Mouse (Mus musculus) liver, embryonic 16.5 days (tissue): ENCODE results near the gene Herc3. TPM values are rescaled to one million over a fixed set of nuclear protein-coding genes. Genes with fewer than 3 reads are reported as not detected.

Experiments
- ATAC-seq: fragments of 200-750 bp; cut with Nextera tagmentation; 2 replicates; pipeline ENCODE4 v1.8.0; 2017; ENCODE audit warnings: low read depth, mild to moderate bottlenecking, moderate number of reproducible peaks, moderate library complexity
- H3K27ac ChIP-seq: fragments of 300-500 bp; sonication (generic); 2 replicates; pipeline ENCODE4 v1.5.1; 2014; ENCODE audit warnings: mild to moderate bottlenecking, low read length
- H3K27me3 ChIP-seq: fragments of 300-500 bp; sonication (generic); 2 replicates; pipeline ENCODE4 v1.6.1; 2014; ENCODE audit warnings: low read depth, low read length, mixed read lengths; ENCODE audit not compliant: control insufficient read depth, insufficient read depth
- H3K36me3 ChIP-seq: fragments of 300-500 bp; sonication (generic); 2 replicates; pipeline ENCODE4 v1.6.1; 2014; ENCODE audit warnings: mild to moderate bottlenecking; ENCODE audit not compliant: control insufficient read depth, insufficient read depth
- H3K4me1 ChIP-seq: fragments of 300-500 bp; sonication (generic); 2 replicates; pipeline ENCODE4 v1.6.1; 2014; ENCODE audit warnings: low read depth, low read length, mixed read lengths; ENCODE audit not compliant: control insufficient read depth
- H3K4me2 ChIP-seq: fragments of 300-500 bp; sonication (generic); 2 replicates; pipeline ENCODE4 v1.6.1; 2014; ENCODE audit warnings: low read depth, low read length, mixed read lengths
- H3K4me3 ChIP-seq: fragments of 300-500 bp; sonication (generic); 2 replicates; pipeline ENCODE4 v1.5.1; 2014; ENCODE audit warnings: low read depth, mild to moderate bottlenecking, low read length
- H3K9ac ChIP-seq: fragments of 300-500 bp; sonication (generic); 2 replicates; pipeline ENCODE4 v1.6.1; 2014; ENCODE audit warnings: low read depth, low read length
- H3K9me3 ChIP-seq: fragments of 300-500 bp; sonication (generic); replicated peaks from 2 replicates; pipeline ENCODE4 v1.6.1; 2016; ENCODE audit warnings: low read length; ENCODE audit not compliant: control insufficient read depth
- WGBS: fragments of 180-500 bp; shearing (Covaris S2); extraction: QIAGEN DNeasy Blood & Tissue Kit; methylation state at CpG from one replicate; pipeline ENCODE4 v1.1.7; 2014; ENCODE audit not compliant: insufficient replicate concordance; 5-methylcytosine and 5-hydroxymethylcytosine counted together
- polyA plus RNA-seq: library from polyadenylated mRNA; unstranded; fragments of >200 nt; fragmentation: Nextera tagmentation; extraction: Ambion mirVana; gene quantifications from 2 replicates; pipeline ENCODE4 v1.2.1, GENCODE M21; 2015

The Herc3 gene
- polyA plus RNA-seq, 1 experiment from 2014 or later = 3.7 TPM

DNA sequence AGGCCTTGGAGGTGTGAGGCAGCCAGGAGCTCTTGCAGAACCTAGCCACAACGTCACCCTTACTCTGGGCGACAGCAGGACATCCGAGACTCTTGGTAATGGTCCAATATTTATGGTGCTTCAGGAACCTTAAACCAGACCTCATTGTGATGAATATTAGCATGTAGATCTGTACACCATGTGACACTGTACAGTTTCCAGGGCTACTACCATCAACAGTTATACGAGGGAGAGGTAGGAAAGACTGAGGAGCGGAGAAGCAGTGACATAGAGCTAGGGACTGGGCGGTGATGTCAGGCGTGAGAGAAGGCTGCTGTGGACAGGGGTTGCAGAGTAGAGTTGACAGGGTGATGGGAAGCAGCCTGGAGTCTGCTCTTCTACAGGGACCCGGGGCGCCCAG lies 48.7 kb downstream of the Herc3 start:
- Histone ChIP-seq H3K4me1 (no peaks in the 10 kb centered on the region), H3K27ac (no peak overlapping the region), H3K9me3 (no peaks in the 10 kb centered on the region), H3K27me3 (no peaks in the 10 kb centered on the region), H3K4me3 (no peak overlapping the region), H3K4me2 (no peak overlapping the region), H3K9ac (no peak overlapping the region), H3K36me3 (no peaks in the 10 kb centered on the region)
- WGBS = 72% methylated on average over 9 of the region's 9 CpGs
- no peak for ATAC-seq

DNA sequence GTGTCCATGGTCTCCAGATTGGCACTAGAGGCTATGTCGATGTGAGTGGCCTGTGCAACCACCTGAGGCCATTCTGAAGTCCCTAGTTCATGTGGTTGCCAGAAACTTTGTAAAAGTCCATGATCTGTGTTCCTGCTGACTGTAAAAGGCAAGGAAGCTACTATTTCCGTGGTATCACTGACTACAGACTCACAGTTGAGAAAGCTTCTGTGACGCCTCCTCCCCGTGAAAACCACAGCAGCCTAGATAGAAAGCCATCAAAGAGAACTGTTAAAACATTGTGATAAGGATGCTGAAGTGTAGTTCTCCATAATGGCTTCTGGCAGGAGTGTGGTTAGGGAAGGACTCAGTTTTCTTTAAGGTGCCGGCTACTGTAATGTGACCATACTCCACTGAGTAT lies 49.6 kb downstream of the Herc3 start:
- Histone ChIP-seq H3K9me3 (no peaks in the 10 kb centered on the region), H3K9ac (no peak overlapping the region), H3K27me3 (no peaks in the 10 kb centered on the region), H3K4me2 (no peak overlapping the region), H3K4me1 (no peaks in the 10 kb centered on the region), H3K27ac (no peak overlapping the region), H3K4me3 (no peak overlapping the region), H3K36me3 (no peaks in the 10 kb centered on the region)
- no peak for ATAC-seq
- WGBS = 30% methylated on average over 5 of the region's 5 CpGs

DNA sequence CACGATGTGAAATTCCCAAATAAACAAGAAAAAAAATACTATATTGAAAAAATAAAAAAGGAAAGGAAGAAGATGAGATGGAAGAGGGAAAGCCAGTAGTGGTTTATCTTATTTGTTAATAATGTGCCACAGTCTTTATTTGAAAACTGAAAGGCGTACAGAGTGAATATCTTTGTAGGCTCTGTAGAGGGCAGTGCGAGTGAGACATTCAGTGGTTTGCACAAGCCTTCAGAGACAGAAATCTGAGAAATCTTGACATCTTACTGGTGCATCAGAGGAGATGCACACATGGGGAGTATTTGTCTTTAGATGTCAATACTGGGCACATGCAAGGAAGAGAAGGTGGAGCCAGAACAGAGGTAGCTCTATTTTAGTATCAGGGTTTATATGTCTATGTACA lies 50.1 kb downstream of the Herc3 start:
- 64% methylated on average over 3 of the region's 3 CpGs for WGBS
- Histone ChIP-seq H3K9ac (no peak overlapping the region), H3K27ac (no peak overlapping the region), H3K4me1 (no peaks in the 10 kb centered on the region), H3K4me3 (no peak overlapping the region), H3K4me2 (no peak overlapping the region), H3K9me3 (no peaks in the 10 kb centered on the region), H3K36me3 (no peaks in the 10 kb centered on the region), H3K27me3 (no peaks in the 10 kb centered on the region)
- ATAC-seq = no peak

DNA sequence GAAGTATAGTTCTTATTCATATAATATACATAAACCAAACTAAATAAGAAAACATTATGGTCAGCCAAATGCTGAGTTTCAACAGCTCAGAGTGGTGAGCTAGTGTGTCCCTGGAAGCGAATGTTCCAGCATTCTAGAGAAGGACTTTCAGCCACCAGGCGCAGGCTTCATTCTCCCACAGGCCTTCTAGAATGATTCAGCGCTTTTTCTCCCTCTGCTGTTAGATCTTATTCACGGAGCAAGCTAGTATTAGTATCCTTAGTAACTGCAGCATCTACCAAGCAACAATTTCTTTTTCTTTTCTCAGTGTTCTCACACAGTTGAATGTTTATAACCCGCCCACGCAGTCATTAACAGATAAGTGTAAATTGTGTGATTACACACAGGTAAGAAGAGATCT lies 51.0 kb downstream of the Herc3 start:
- Histone ChIP-seq H3K4me2 (no peak overlapping the region), H3K4me1 (no peaks in the 10 kb centered on the region), H3K36me3 (no peaks in the 10 kb centered on the region), H3K27ac (no peak overlapping the region), H3K9ac (no peak overlapping the region), H3K9me3 (no peaks in the 10 kb centered on the region), H3K4me3 (no peak overlapping the region), H3K27me3 (no peaks in the 10 kb centered on the region)
- WGBS = 45% methylated on average over 6 of the region's 6 CpGs
- ATAC-seq = no peak

DNA sequence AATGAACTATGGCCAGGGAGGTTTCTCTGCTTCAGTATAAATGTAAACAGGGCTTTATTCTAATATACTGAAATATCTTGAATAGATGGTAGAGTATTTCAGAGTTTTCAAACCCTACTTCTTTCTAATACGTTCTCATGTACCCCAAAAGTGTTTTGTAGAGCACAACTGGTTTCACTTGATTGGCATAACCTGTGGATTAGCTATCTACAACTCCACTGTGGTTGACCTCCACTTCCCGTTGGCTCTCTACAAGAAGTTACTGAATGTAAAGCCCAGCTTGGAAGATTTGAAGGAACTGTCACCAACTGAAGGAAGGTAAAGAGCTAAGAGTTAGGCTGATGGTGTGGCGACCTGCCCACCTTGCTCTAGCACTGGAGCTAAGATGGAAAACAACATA lies 58.7 kb downstream of the Herc3 start:
- H3K4me3 ChIP-seq = no peak overlapping the region
- no peaks in the 10 kb centered on the region for H3K4me1 ChIP-seq
- no peak overlapping the region for H3K27ac ChIP-seq
- no peak overlapping the region for H3K9ac ChIP-seq
- 35% methylated on average over 3 of the region's 3 CpGs for WGBS
- no peaks in the 10 kb centered on the region for H3K36me3 ChIP-seq
- no peaks in the 10 kb centered on the region for H3K27me3 ChIP-seq
- no peak overlapping the region for H3K4me2 ChIP-seq
- H3K9me3 ChIP-seq = no peaks in the 10 kb centered on the region
- ATAC-seq = no peak

DNA sequence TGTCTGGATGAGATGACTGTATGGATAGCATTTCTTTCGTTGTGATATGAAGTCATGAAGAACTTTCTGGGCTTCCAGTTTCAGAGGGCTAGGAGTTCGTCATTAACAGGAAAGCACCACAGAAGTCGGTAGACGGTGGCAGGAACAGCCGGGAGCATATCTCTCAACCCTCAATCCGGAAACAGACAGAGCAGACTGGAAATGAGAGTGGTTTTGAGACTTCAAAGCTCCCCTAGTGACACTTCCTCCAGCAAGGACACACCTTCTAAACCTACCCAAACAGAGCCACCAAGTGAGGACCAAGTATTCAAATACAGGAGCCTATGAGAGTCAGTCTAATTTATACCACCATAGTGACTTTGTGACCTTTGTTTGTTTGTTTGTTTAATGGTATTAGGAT lies 62.0 kb downstream of the Herc3 start:
- H3K9ac ChIP-seq = no peak overlapping the region
- no peak overlapping the region for H3K4me2 ChIP-seq
- WGBS = 29% methylated on average over 6 of the region's 6 CpGs
- H3K9me3 ChIP-seq = no peaks in the 10 kb centered on the region
- no peak for ATAC-seq
- no peak overlapping the region for H3K27ac ChIP-seq
- H3K27me3 ChIP-seq = no peaks in the 10 kb centered on the region
- H3K36me3 ChIP-seq = no peaks in the 10 kb centered on the region
- no peaks in the 10 kb centered on the region for H3K4me1 ChIP-seq
- H3K4me3 ChIP-seq = no peak overlapping the region

DNA sequence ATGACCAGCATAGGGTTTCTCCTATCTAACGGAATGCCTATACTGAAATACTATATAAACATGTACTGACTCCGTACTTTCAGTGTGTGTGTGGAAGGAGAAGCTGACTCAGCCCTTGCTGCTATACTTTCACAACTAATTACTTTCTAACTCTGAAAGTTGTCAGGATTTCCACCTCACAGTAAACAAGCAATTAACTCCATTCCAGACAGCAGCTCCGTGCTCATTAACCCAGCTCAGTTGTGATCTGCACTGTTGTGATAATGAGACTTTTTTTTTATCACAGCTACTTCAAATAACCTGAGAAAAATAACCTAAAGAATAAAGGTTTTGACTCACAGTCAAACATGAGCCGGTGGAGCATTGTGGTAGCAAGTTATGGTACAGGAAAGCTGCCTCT lies 63.7 kb downstream of the Herc3 start:
- no peak overlapping the region for H3K4me2 ChIP-seq
- H3K27me3 ChIP-seq = no peaks in the 10 kb centered on the region
- H3K4me3 ChIP-seq = no peak overlapping the region
- H3K4me1 ChIP-seq = no peaks in the 10 kb centered on the region
- WGBS = 66% methylated on average over 4 of the region's 4 CpGs
- no peak overlapping the region for H3K9ac ChIP-seq
- no peak for ATAC-seq
- H3K36me3 ChIP-seq = no peaks in the 10 kb centered on the region
- H3K27ac ChIP-seq = no peak overlapping the region
- no peaks in the 10 kb centered on the region for H3K9me3 ChIP-seq

DNA sequence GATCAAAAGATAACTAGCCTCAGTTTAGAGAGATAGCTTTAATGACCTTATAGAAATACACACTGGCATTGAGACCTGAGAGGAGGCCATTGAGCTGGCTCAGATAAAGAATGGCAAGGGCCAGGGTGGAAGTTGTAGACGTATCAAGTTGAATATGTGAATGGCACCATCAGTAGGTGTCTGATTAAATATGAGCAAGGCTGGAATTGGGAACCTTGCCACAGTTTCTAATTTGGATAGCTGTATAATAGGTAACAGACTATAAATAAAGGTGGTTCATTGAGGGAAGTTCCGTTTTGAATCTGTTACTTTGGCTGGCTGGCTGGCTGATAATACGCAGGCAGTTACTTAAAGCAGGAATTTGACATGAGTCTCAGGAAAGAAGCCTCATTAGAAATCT lies 65.4 kb downstream of the Herc3 start:
- no peaks in the 10 kb centered on the region for H3K36me3 ChIP-seq
- no peak overlapping the region for H3K4me3 ChIP-seq
- H3K4me1 ChIP-seq = no peaks in the 10 kb centered on the region
- ATAC-seq = no peak
- WGBS = 60% methylated on average over 3 of the region's 3 CpGs
- H3K4me2 ChIP-seq = no peak overlapping the region
- H3K9me3 ChIP-seq = no peaks in the 10 kb centered on the region
- no peak overlapping the region for H3K27ac ChIP-seq
- no peaks in the 10 kb centered on the region for H3K27me3 ChIP-seq
- H3K9ac ChIP-seq = no peak overlapping the region

DNA sequence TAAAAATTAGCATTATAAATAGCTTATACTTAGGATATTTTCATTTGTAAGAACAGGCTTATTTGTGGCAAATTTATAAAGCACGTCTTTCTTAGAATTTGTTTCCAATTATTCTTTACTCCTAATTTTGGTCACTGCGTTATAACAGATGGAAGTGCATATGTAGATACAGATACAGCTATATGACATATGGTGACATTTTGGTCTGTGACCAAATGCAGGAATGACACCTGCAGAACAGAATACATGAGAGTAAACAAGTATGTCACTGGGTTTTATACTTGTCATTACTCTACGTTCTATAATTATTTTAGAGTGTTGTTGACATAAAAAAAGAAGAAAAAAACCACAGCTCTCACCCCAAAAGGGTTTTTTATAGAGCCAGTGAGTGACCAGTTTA lies 67.8 kb downstream of the Herc3 start:
- H3K4me3 ChIP-seq = no peak overlapping the region
- no peaks in the 10 kb centered on the region for H3K36me3 ChIP-seq
- H3K27ac ChIP-seq = no peak overlapping the region
- no peak overlapping the region for H3K9ac ChIP-seq
- no peak for ATAC-seq
- H3K4me1 ChIP-seq = no peaks in the 10 kb centered on the region
- WGBS = 69% methylated on average over 3 of the region's 3 CpGs
- H3K4me2 ChIP-seq = no peak overlapping the region
- no peaks in the 10 kb centered on the region for H3K27me3 ChIP-seq
- H3K9me3 ChIP-seq = no peaks in the 10 kb centered on the region

DNA sequence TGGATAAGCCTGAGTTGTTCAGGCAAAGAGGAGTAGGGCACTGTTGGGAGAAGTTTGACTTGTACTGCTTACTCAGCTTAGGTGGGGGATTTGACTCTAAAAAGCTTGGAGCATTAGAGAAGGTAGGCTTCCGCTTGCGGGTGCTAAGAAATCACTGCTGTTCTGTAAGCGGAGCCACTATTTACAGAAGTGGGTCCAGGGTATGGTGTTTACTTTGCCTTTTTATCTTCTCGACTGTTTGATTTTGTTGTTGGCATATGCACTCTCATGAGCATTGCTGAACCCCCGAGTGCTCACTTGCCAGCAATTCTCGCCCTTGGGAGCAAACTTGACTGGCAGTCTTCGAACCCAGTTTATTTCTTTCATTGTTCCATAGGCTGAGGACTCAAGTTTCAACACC lies 69.3 kb downstream of the Herc3 start:
- Histone ChIP-seq H3K9me3 (no peaks in the 10 kb centered on the region), H3K4me2 (no peak overlapping the region), H3K9ac (no peak overlapping the region), H3K27ac (no peak overlapping the region), H3K4me3 (no peak overlapping the region), H3K36me3 (no peaks in the 10 kb centered on the region), H3K4me1 (no peaks in the 10 kb centered on the region), H3K27me3 (no peaks in the 10 kb centered on the region)
- ATAC-seq = no peak
- 70% methylated on average over 7 of the region's 7 CpGs for WGBS
